Mouse (Mus musculus) cerebellum, postnatal 4 days (tissue): ENCODE measurements around the gene Spata17.
A peak's percentile ranks its signal among the peaks of the same experiment; 100 is the strongest.

Source experiments
- DNase-seq, 2 experiments: peaks; one replicate each; pipeline ENCODE4 v3.0.0; 2022; ENCODE audit warnings: low spot score in 2 of 2, mixed read lengths in 1 of 2

Spata17 gene

GRCm38 (mm10) chr1:187215181-187216116 lies at the start of gene Spata17, which contains the start of gene Gpatch2:
Spata17 (minus strand) TSS chr1:187215465.
Gpatch2 (plus strand) TSS chr1:187215508.
- peak; percentile 26 to 71 for DNase-seq

DNA sequence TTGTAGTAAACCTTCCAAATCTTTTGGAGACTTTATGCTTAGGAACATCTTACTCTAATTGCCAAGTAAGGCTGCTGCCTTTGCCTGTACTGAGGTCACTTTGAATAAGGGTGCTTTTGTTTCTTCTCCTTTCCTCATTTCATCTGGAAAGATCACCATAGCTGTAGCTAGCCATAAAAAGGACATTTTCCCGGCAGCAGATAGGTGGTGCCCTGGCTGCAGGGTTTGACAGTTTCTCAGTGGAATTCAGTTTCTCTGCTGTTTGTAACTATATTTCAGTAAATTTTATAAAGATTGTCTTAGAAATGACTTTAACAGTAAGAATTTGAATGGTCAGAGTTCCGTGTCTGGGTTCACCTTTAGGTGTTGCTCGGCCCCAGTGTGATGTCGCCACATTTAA lies 43.5 kb upstream of the Spata17 start:
- DNase-seq, result no peak

DNA sequence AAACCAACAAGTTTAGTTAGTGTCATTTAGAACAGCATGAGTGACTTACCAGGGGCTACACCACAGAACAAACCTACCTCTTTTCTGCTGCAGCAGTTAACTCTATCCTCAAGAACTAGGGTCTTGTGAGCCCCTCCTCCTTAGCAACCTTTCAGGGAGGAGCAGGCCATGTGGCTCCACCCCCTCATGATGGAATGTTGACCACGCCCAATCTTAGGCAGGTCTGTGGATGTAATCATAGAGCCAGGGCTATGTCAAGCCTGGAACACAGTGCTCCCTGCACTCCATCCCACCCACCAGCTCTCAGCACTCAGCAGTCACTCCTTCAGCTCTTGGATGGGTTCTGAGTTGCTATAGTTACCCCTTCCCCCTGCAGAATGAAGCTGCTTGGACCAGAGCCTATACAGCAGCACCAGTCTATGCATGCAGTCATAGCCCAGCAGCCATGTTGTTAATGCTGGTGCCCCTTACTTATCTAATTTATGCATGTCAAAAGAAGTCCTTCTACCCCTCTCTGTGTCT lies 35.5 kb upstream of the Spata17 start:
- no peak for DNase-seq

DNA sequence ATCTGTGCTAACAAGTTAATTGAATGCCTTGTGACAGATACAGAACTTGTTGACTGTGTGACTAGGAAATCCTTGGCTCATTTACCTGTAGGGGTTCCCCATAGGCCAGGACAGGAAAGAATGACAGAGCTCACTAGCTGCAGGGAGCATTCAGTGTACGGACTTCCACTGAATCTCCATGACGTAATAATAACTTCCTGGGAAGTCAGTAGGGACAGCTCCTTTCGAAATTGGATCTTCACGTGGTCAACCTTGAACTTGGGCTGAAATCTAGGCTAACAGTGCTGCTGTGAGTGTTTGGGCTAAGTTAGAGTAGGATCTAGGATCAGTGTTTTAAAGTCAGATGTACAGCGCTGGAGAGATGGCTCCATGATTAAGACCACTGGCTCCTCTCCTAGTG lies 29.5 kb upstream of the Spata17 start:
- DNase-seq, result no peak

- DNase-seq, result no peak
These were observed 26.1 kb upstream of the Spata17 start for GRCm38 (mm10) chr1:187241329-187241728.

- DNase-seq, result no peak
These were observed 25.0 kb upstream of the Spata17 start for GRCm38 (mm10) chr1:187240304-187240703.

- DNase-seq, result no peak
These were observed 22.8 kb upstream of the Spata17 start for GRCm38 (mm10) chr1:187238061-187238460.

DNA sequence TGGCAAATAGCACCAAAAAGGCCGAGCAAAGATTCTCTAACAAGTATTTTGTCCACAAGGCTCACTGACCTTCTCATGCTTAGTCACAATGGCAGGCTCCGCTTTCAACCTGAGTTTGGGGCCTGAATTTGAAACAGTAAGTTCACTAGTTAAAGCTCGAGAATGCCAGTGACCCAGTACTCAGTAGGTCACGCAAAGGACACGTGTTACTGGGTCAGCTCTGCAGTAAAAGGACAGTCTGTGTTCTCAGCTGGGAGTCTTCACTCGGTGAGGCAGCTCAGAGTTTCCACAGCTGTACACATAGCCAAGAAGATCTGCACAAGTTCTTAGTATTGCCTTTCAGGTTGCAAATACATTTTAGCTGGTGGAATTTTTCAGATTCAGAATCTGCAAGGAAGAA lies 21.0 kb upstream of the Spata17 start:
- no peak for DNase-seq

- DNase-seq, result no peak
These were observed 19.9 kb upstream of the Spata17 start for GRCm38 (mm10) chr1:187235161-187235560.

GRCm38 (mm10) chr1:187232996-187233615 lies 17.8 kb upstream of the Spata17 start:
- DNase-seq, result peak in 1 of 2 experiments; percentile 15

- DNase-seq, result no peak
These were observed 17.1 kb upstream of the Spata17 start for GRCm38 (mm10) chr1:187232196-187232955.

- DNase-seq, result no peak
These were observed 15.0 kb upstream of the Spata17 start for GRCm38 (mm10) chr1:187230255-187230654.

- no peak for DNase-seq
These were observed 13.3 kb upstream of the Spata17 start for GRCm38 (mm10) chr1:187228414-187229146.

DNA sequence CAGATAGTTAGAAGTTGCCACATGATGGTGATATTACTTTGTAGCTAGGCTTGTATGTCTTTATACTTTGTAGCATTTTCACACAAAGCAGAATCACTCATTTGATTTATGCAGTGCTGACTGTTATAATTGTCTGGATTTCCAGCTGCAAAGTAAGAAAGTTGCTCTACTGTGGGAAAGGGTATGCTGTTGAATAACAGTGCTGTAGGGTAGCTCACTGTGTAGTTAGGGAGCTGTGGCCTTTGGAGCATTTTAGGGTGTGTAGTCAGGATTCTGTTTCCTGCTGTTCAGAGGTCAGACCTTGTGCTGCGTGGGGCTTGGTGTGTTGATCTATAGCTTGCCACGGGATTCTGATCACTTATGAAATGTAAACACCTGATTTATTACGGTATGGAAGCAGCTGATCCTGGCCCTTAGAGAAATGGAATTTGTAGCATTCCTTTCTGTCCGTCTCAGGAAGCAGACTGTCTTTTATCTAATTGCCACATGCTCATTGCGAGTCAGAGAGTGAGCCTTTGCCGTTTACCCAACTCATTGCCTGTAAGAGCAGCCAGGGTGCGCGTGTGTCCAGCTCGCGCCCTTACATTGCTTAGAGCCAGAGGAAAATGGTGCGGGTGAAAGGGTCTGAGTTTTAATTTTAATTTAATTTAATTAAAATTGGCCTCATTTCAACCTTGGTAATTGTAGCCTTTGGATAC lies 11.2 kb upstream of the Spata17 start:
- DNase-seq, result no peak

GRCm38 (mm10) chr1:187220756-187221155 lies 5.5 kb upstream of the Spata17 start:
- no peak for DNase-seq

DNA sequence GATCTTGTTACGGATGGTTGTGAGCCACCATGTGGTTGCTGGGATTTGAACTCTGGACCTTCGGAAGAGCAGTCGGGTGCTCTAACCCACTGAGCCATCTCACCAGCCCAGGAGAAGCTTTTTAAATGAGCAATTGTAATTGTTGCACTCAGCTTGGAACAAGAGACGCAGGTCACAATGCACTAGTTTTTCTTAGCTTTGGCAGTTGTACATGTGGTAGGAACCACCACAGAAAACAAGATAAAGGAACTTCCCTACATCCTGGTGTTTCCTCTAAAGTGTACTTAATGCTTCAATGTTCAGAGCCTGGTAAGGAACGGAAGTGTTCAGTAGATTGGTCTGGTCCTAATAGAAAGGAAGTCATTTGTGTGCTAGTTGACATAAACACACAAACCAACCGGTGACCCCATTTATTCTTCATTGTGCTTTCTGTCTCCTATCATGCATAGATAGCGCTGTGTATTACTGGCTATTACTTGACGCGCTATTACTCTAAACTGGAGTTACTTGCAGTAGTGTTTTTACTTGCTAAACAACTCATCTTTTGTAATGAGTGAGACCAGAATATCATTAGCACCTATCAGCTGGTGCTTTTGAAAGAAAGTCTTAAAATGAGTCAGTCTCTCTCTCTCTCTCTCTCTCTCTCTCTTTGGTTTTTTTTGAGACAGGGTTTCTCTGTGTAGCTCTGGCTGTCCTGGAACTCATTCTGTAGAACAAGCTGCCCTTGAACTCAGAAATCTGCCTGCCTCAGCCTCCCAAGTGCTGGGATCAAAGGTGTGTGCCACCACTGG lies 1.6 kb upstream of the Spata17 start:
- DNase-seq, result no peak

DNA sequence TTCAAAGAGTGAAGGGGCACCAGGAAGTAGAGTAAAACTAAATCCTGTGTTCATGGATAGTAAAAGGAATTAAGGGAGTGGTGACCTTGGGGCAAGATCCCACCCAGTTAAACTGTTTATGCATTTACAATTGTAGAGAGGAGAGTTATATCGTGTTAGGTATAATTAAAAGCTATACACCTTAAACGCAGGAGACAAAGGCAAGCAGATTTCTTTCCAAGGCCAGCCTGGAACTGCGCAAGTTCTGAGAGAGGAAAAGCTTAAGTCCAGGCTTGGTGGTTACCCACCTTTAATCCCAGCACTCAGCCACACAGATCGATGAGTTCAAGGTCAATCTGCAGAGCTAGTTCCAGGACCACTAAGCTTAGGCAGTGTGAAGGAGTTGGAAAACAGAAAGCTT lies 4.5 kb downstream of the Spata17 start:
- DNase-seq, result no peak

DNA sequence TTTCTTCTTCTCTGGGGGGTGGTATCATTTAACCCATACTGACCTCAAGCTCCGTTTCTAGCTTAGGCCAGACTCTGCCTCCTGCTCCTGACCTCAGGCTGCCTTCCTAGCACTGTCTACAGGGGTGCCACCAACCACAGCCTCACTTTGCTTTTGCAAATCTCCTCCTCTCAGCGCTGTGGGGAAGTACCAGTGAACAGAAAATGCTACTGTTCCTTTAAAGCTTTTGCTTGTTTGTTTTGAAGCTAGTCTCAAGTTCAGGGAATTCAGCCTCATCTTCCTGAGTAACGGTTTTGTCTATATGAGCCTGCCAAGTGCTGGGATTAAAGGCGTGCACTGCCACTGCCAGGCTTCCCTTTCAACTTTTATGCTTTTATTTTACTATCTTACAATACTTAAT lies 5.8 kb downstream of the Spata17 start:
- DNase-seq, result no peak

- DNase-seq, result no peak
These were observed 9.8 kb downstream of the Spata17 start for GRCm38 (mm10) chr1:187205506-187205905.

DNA sequence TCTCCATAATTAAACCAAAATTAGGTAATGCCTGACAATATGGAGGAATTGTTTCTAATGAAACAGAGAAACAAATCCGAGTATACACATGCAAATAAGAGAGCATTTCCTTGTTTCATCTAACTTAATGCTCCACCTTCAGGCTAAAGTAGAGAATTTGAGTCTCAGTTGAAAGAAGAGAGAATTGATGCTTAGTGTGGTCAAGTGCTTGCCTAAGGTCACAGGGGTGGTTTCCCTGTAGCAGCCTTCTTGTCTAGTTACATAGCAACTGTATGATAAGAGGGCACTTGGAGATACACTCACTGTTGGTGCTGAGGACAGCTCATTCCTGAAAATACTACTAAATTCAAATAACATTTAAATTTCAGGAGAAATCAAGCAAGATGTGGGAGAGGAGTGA lies 36.7 kb downstream of the Spata17 start:
- DNase-seq, result no peak
